Mouse (Mus musculus) kidney, embryonic 16.5 days (tissue): Measurements from ENCODE around the gene Thsd1. TPM values are rescaled to one million over a fixed set of nuclear protein-coding genes. Genes with fewer than 3 reads are reported as not detected.
"Not testable (repeated sequence)": the region's sequence is repeated elsewhere in the genome, so short reads cannot be mapped to it uniquely, and the experiment has no call there.

Experiments
- ATAC-seq: fragments of 200-750 bp; cut with Nextera tagmentation; 2 replicates; pipeline ENCODE4 v1.8.0; 2017; ENCODE audit warnings: moderate TSS enrichment; ENCODE audit not compliant: low FRiP score, low TSS enrichment
- H3K27ac ChIP-seq: fragments of 300-500 bp; sonication (generic); 2 replicates; pipeline ENCODE4 v1.5.1; 2014; ENCODE audit warnings: low read length
- H3K27me3 ChIP-seq: fragments of 300-500 bp; sonication (generic); 2 replicates; pipeline ENCODE4 v1.6.1; 2014; ENCODE audit warnings: low read length, control low read depth, mixed read lengths; ENCODE audit not compliant: insufficient read depth
- H3K36me3 ChIP-seq: fragments of 300-500 bp; sonication (generic); 2 replicates; pipeline ENCODE4 v1.6.1; 2014; ENCODE audit warnings: low read length, control low read depth, mixed read lengths; ENCODE audit not compliant: insufficient read depth
- H3K4me1 ChIP-seq: fragments of 300-500 bp; sonication (generic); 2 replicates; pipeline ENCODE4 v1.6.1; 2014; ENCODE audit warnings: low read length, control low read depth, mixed read lengths; ENCODE audit not compliant: insufficient read depth
- H3K4me2 ChIP-seq: fragments of 300-500 bp; sonication (generic); replicated peaks from 2 replicates; pipeline ENCODE4 v1.6.1; 2014; ENCODE audit warnings: low read depth, low read length
- H3K4me3 ChIP-seq: fragments of 300-500 bp; sonication (generic); 2 replicates; pipeline ENCODE4 v1.5.1; 2014; ENCODE audit warnings: mild to moderate bottlenecking, low read length
- H3K9ac ChIP-seq: fragments of 300-500 bp; sonication (generic); replicated peaks from 2 replicates; pipeline ENCODE4 v1.6.1; 2014; ENCODE audit warnings: low read length
- H3K9me3 ChIP-seq: fragments of 300-500 bp; sonication (generic); 2 replicates; pipeline ENCODE4 v1.6.1; 2016; ENCODE audit warnings: low read length, control low read depth
- WGBS: fragments of 180-500 bp; shearing (Covaris S2); extraction: QIAGEN DNeasy Blood & Tissue Kit; methylation state at CpG from one replicate; pipeline ENCODE4 v1.1.7; 2014; 5-methylcytosine and 5-hydroxymethylcytosine counted together
- polyA plus RNA-seq: library from polyadenylated mRNA; unstranded; fragments of >200 nt; fragmentation: Nextera tagmentation; extraction: Ambion mirVana; gene quantifications from 2 replicates; pipeline ENCODE4 v1.2.1, GENCODE M21; 2015

The Thsd1 gene
- polyA plus RNA-seq, 1 experiment from 2014 or later, result 18.1 TPM

DNA sequence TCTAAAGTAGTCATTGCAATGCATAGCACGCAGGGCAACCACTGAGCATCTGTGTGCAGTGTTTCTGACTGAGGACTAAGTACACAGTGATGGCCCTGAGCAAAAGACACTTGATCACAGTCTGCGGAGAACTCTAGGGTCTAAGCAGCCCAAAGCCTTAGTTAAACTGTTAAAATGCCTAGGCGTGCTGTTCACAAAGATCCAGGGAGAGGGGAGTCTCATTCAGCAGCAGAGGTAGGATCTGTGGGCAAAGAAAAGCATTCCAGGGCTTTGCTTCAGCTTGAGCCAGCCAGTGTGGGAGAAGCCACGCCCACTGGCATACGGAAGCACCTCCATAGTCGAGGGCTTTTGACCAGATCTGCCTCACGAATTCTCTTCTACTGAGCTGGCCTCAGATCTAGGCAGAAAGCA is 75.8 kb downstream of the Thsd1 start:
- 0 out of 2 replicates have a peak, but pooled peaks cover 4% of the 10 kb centered on the region for H3K4me1 ChIP-seq
- H3K27ac ChIP-seq, result no peak overlapping the region
- H3K4me2 ChIP-seq, result peak overlapping the region; percentile 50
- WGBS, result 23% methylated on average over 7 of the region's 7 CpGs
- no peaks in the 10 kb centered on the region for H3K36me3 ChIP-seq
- no peak overlapping the region for H3K9ac ChIP-seq
- no peaks in the 10 kb centered on the region for H3K9me3 ChIP-seq
- H3K27me3 ChIP-seq, result no peaks in the 10 kb centered on the region
- peak; percentile 70 for ATAC-seq
- peak overlapping the region; percentile 29; the same call in 1 of the 2 replicates for H3K4me3 ChIP-seq

DNA sequence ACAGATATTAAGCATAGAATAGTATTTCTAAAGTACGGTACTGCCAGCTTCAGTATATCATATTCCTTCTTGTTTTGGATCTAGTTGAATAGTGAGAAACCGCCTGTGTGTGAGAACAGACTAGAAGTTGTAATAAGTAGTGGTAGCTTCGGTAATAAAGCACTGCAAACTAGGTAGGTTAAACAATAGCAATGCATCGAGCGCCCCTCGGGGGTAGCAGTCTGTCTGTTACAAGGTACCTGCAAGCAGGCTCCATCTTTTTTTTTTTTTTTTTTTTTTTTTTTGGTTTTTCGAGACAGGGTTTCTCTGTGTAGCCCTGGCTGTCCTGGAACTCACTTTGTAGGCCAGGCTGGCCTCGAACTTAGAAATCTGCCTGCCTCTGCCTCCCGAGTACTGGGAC is 76.9 kb downstream of the Thsd1 start:
- not testable (repeated sequence) for H3K4me2 ChIP-seq, H3K4me3 ChIP-seq, H3K36me3 ChIP-seq, H3K9me3 ChIP-seq, H3K9ac ChIP-seq, H3K27me3 ChIP-seq, H3K27ac ChIP-seq, ATAC-seq, H3K4me1 ChIP-seq
- WGBS, result 89% methylated on average over 8 of the region's 9 CpGs

DNA sequence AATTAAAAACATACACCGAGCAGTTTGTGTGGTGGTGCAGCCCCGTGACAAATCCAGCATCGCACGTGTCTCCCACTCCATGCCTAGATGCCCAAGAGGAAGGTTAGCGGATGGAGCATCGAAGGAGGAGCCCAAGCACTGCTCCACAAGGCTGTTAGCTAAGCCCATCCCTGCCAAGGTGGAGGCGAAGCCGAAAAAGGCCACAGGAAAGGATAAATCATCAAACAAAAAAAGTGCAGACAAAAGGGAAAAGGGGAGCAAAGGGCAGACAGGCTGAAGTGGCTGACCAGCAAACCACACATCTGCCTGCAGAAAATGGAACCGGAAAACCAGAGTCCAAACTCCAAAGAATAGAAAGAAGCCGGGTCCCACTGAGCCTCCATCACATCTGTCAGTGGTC is 79.9 kb downstream of the Thsd1 start:
- 53% methylated on average over 10 of the region's 10 CpGs for WGBS
- ATAC-seq, result no peak
- no peak overlapping the region for H3K4me2 ChIP-seq
- H3K9ac ChIP-seq, result no peak overlapping the region
- H3K9me3 ChIP-seq, result no peaks in the 10 kb centered on the region
- no peak overlapping the region for H3K4me3 ChIP-seq
- no peaks in the 10 kb centered on the region for H3K36me3 ChIP-seq
- no peaks in the 10 kb centered on the region for H3K27me3 ChIP-seq
- H3K27ac ChIP-seq, result no peak overlapping the region
- 0 out of 2 replicates have a peak, but pooled peaks cover 4% of the 10 kb centered on the region for H3K4me1 ChIP-seq

Other genes with a start within 250 kb of the Thsd1 start
- 0.67 and 0.72 TPM in 2 replicates for gene Atp7b, start 167.0 kb upstream of the Thsd1 start, polyA plus RNA-seq
- gene Alg11, start 166.6 kb upstream of the Thsd1 start, polyA plus RNA-seq, result 33.0 and 36.0 TPM in 2 replicates
- 0.32 and 0.59 TPM in 2 replicates for gene Nek5, start 102.3 kb upstream of the Thsd1 start, polyA plus RNA-seq
- 5.9 and 7.2 TPM in 2 replicates for gene Nek3, start 60.9 kb upstream of the Thsd1 start, polyA plus RNA-seq
- gene Ckap2, start 41.5 kb upstream of the Thsd1 start, polyA plus RNA-seq, result 38.5 and 40.6 TPM in 2 replicates
- gene Vps36, start 34.5 kb upstream of the Thsd1 start, polyA plus RNA-seq, result 35.8 and 39.5 TPM in 2 replicates
- 0.06 TPM in 1 of 2 replicates, not detected in the other for gene Tpte, start 56.1 kb downstream of the Thsd1 start, polyA plus RNA-seq
- 28.5 and 29.0 TPM in 2 replicates for gene Slc25a15, start 171.3 kb downstream of the Thsd1 start, polyA plus RNA-seq
- gene Mrps31, start 184.0 kb downstream of the Thsd1 start, polyA plus RNA-seq, result 41.6 and 42.2 TPM in 2 replicates